Mouse (Mus musculus) ovary, postnatal 36 days (tissue): ENCODE measurements around the gene Rnf114.
A peak's percentile ranks its signal among the peaks of the same experiment; 100 is the strongest.

Experiments used
- DNase-seq: peaks from one replicate; pipeline ENCODE4 v3.0.0; 2022; ENCODE audit warnings: low spot score, mixed read lengths

The Rnf114 gene

GRCm38 (mm10) chr2:167503896-167504349 lies 11.5 kb downstream of the Rnf114 start:
- DNase-seq: peak; percentile 57

- no peak for DNase-seq
Measured at GRCm38 (mm10) chr2:167505127-167505526, 12.7 kb downstream of the Rnf114 start.

- DNase-seq: no peak
Measured at GRCm38 (mm10) chr2:167506546-167507260, 14.3 kb downstream of the Rnf114 start.

GRCm38 (mm10) chr2:167507719-167508385 lies 15.4 kb downstream of the Rnf114 start:
- no peak for DNase-seq

- no peak for DNase-seq
Measured at GRCm38 (mm10) chr2:167508569-167508968, 16.1 kb downstream of the Rnf114 start.

- no peak for DNase-seq
Measured at GRCm38 (mm10) chr2:167510485-167510884, 18.0 kb downstream of the Rnf114 start.

- DNase-seq: no peak
Measured at GRCm38 (mm10) chr2:167512365-167512764, 19.9 kb downstream of the Rnf114 start.

- no peak for DNase-seq
Measured at GRCm38 (mm10) chr2:167512970-167513369, 20.5 kb downstream of the Rnf114 start.

- DNase-seq: no peak
Measured at GRCm38 (mm10) chr2:167514641-167515040, 22.2 kb downstream of the Rnf114 start.

GRCm38 (mm10) chr2:167515688-167516087 lies 23.2 kb downstream of the Rnf114 start:
- no peak for DNase-seq

GRCm38 (mm10) chr2:167519606-167520252 lies 27.3 kb downstream of the Rnf114 start:
- DNase-seq: no peak

- no peak for DNase-seq
Measured at GRCm38 (mm10) chr2:167528278-167528677, 35.8 kb downstream of the Rnf114 start.

- DNase-seq: no peak
Measured at GRCm38 (mm10) chr2:167529935-167530513, 37.6 kb downstream of the Rnf114 start.

- DNase-seq: no peak
Measured at GRCm38 (mm10) chr2:167530536-167530935, 38.1 kb downstream of the Rnf114 start.

- DNase-seq: peak; percentile 48
Measured at GRCm38 (mm10) chr2:167532131-167532530, 39.7 kb downstream of the Rnf114 start.

- no peak for DNase-seq
Measured at GRCm38 (mm10) chr2:167533880-167534279, 41.4 kb downstream of the Rnf114 start.

- no peak for DNase-seq
Measured at GRCm38 (mm10) chr2:167536320-167536945, 44.0 kb downstream of the Rnf114 start.

GRCm38 (mm10) chr2:167537476-167538297 lies 45.2 kb downstream of the Rnf114 start, which contains the start of gene Snai1:
Gene Snai1, plus strand, starts transcription at chr2:167538195.
- peak; percentile 95 for DNase-seq

GRCm38 (mm10) chr2:167538671-167539306 lies 46.3 kb downstream of the Rnf114 start:
- DNase-seq: peak; percentile 59
